Mouse (Mus musculus) cerebellum, adult 2 months (tissue): ENCODE data around the gene 4921524J17Rik. TPM values are rescaled to one million over a fixed set of nuclear protein-coding genes. Genes with fewer than 3 reads are reported as not detected.

ENCODE experiments used
- DNase-seq, 2 experiments: peaks; one replicate each; pipeline ENCODE4 v3.0.0; 2021
- H3K27ac ChIP-seq: fragments of 200-500 bp; 2 replicates; pipeline ENCODE4 v1.5.1; 2012; ENCODE audit warnings: low read length, control low read depth, inconsistent platforms; ENCODE audit not compliant: insufficient read depth
- H3K27me3 ChIP-seq: fragments of 200-500 bp; 2 replicates; pipeline ENCODE4 v1.6.1; 2012; ENCODE audit warnings: inconsistent platforms, mild to moderate bottlenecking, low read length, moderate library complexity; ENCODE audit not compliant: control insufficient read depth, insufficient read depth
- H3K4me1 ChIP-seq: fragments of 200-500 bp; 2 replicates; pipeline ENCODE4 v1.6.1; 2011; ENCODE audit warnings: low read length; ENCODE audit not compliant: control insufficient read depth, insufficient read depth
- H3K4me3 ChIP-seq: fragments of 200-500 bp; replicated peaks from 2 replicates; pipeline ENCODE3; 2011; ENCODE audit warnings: mild to moderate bottlenecking, low read depth, low read length, control low read depth; ENCODE audit not compliant: insufficient read depth
- CTCF ChIP-seq: fragments of 200-500 bp; IDR thresholded peaks from 2 replicates; pipeline ENCODE4 v1.5.1; 2011; ENCODE audit warnings: low read depth, mild to moderate bottlenecking, control low read depth, low read length, moderate library complexity, borderline replicate concordance; ENCODE audit not compliant: insufficient read depth
- POLR2A ChIP-seq: fragments of 200-500 bp; IDR thresholded peaks from 2 replicates; pipeline ENCODE4 v1.6.1; 2011; ENCODE audit warnings: low read length, control low read depth, borderline replicate concordance; ENCODE audit not compliant: insufficient read depth
- WGBS: fragments of 180-500 bp; shearing (Covaris S2); methylation state at CpG from one replicate; pipeline ENCODE4 v1.1.7; 2018; 5-methylcytosine and 5-hydroxymethylcytosine counted together
- polyA plus RNA-seq: library from polyadenylated mRNA; depleted of rRNA; stranded (reverse); fragments of >200 nt; gene quantifications from 2 replicates; pipeline ENCODE4 v1.2.3, GENCODE M21; 2012; rRNA removed

Gene 4921524J17Rik
- 13.8 and 15.5 TPM in 2 replicates for polyA plus RNA-seq

GRCm38 (mm10) chr8:85432168-85433016, at the start of gene 4921524J17Rik:
Gene 4921524J17Rik (minus strand): TSS chr8:85432833.
- H3K27ac ChIP-seq, result no peak within 1 kb of the TSS; the same call in 1 of the 2 replicates
- peak; percentile 96 to 97 for DNase-seq
- peak within 1 kb of the TSS; percentile 97 for H3K4me3 ChIP-seq
- peak; percentile 90 for TF ChIP-seq POLR2A
- TF ChIP-seq CTCF, result no peak
- no peaks in the 10 kb centered on the region for H3K27me3 ChIP-seq
- H3K4me1 ChIP-seq, result no peaks in the 10 kb centered on the region
- WGBS, result under 1% methylated on average over 84 of the region's 85 CpGs

- Histone ChIP-seq H3K4me3 (no peak overlapping the region), H3K27me3 (no peaks in the 10 kb centered on the region), H3K27ac (no peak overlapping the region), H3K4me1 (peaks cover 3% of the 10 kb centered on the region; the same call in 1 of the 2 replicates)
- 25% methylated on average over 6 of the region's 6 CpGs for WGBS
- no peak for DNase-seq
- no peak for TF ChIP-seq POLR2A
- TF ChIP-seq CTCF, result no peak
Observed at GRCm38 (mm10) chr8:85482427-85482826, 49.8 kb upstream of the 4921524J17Rik start.

GRCm38 (mm10) chr8:85481900-85482299, 49.3 kb upstream of the 4921524J17Rik start:
- Histone ChIP-seq H3K4me1 (peaks cover 3% of the 10 kb centered on the region; the same call in 1 of the 2 replicates), H3K27me3 (no peaks in the 10 kb centered on the region), H3K27ac (no peak overlapping the region), H3K4me3 (no peak overlapping the region)
- DNase-seq, result peak; percentile 34
- WGBS, result 24% methylated on average over 10 of the region's 10 CpGs
- no peak for TF ChIP-seq CTCF
- TF ChIP-seq POLR2A, result no peak

- no peak overlapping the region for H3K27ac ChIP-seq
- no peak for DNase-seq
- no peak for TF ChIP-seq CTCF
- no peak for TF ChIP-seq POLR2A
- WGBS, result 87% methylated on average over 2 of the region's 2 CpGs
- no peak overlapping the region for H3K4me3 ChIP-seq
- H3K27me3 ChIP-seq, result no peaks in the 10 kb centered on the region
- H3K4me1 ChIP-seq, result peaks cover 3% of the 10 kb centered on the region; the same call in 1 of the 2 replicates
Observed at GRCm38 (mm10) chr8:85479710-85480109, 47.1 kb upstream of the 4921524J17Rik start.

DNA sequence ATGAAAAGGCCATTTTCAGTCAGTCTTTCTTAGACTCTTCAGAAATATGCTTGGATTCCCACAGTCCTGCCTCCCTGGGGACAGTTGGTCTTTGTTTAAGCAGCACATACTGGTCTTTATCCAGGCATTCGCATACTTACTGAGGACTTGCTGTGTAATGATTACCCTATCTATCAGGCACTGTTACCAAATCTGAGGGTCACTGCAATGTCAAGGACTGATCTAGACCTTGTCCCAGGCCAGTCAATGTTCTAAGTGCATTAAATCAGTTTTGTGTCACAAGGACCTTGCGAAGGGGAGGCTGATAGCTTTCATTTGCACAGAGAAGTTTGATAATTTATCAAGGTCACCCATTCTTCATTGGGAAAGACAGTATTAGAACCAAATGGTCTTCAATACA, 45.8 kb upstream of the 4921524J17Rik start:
- TF ChIP-seq POLR2A (no peak), CTCF (no peak)
- H3K27ac ChIP-seq, result no peak overlapping the region
- H3K4me1 ChIP-seq, result peaks cover 3% of the 10 kb centered on the region; the same call in 1 of the 2 replicates
- no peak for DNase-seq
- no peaks in the 10 kb centered on the region for H3K27me3 ChIP-seq
- 88% methylated on average over 2 of the region's 2 CpGs for WGBS
- no peak overlapping the region for H3K4me3 ChIP-seq

- Histone ChIP-seq H3K27me3 (no peaks in the 10 kb centered on the region), H3K4me3 (no peak overlapping the region), H3K4me1 (0 out of 2 replicates have a peak, but pooled peaks cover 3% of the 10 kb centered on the region), H3K27ac (no peak overlapping the region)
- no peak for TF ChIP-seq CTCF
- TF ChIP-seq POLR2A, result no peak
- no peak for DNase-seq
- WGBS, result 70% methylated on average over 4 of the region's 4 CpGs
Observed at GRCm38 (mm10) chr8:85476970-85477545, 44.4 kb upstream of the 4921524J17Rik start.

GRCm38 (mm10) chr8:85474924-85475323, 42.3 kb upstream of the 4921524J17Rik start:
- H3K4me3 ChIP-seq, result no peak overlapping the region
- WGBS, result 91% methylated on average over 3 of the region's 3 CpGs

More at GRCm38 (mm10) chr8:85474924-85475323, 42.3 kb upstream of the 4921524J17Rik start:
- Histone ChIP-seq H3K4me1 (no peaks in the 10 kb centered on the region), H3K27ac (no peak overlapping the region), H3K27me3 (no peaks in the 10 kb centered on the region)
- TF ChIP-seq CTCF (no peak), POLR2A (no peak)
- DNase-seq, result no peak
